Mouse (Mus musculus): ENCODE measurements around the gene Adamts4.

- no peak for TF ChIP-seq CTCF (IDR thresholded peaks at IDR 0.05; ENCODE audit: control insufficient read depth, insufficient read depth, insufficient read length)
- no peak for TF ChIP-seq MYOG (IDR thresholded peaks at IDR 0.05; ENCODE audit: control insufficient read depth, extremely low read depth, insufficient read length)
- TF ChIP-seq USF1 (IDR thresholded peaks at IDR 0.05; ENCODE audit: low read depth), result no peak
- no peak for TF ChIP-seq MAX (IDR thresholded peaks at IDR 0.05)
- no peak for TF ChIP-seq MYOD1 (IDR thresholded peaks at IDR 0.05; ENCODE audit: control insufficient read depth, insufficient read length, low read depth)
- no peak for TF ChIP-seq CEBPB (IDR thresholded peaks at IDR 0.05; ENCODE audit: low read depth)
- TF ChIP-seq FOSL1 (IDR thresholded peaks at IDR 0.05; ENCODE audit: insufficient read depth, low read length, poor library complexity, severe bottlenecking), result no peak
Observed at GRCm38 (mm10) chr1:171250680-171251593, 716 bp downstream of the Adamts4 start, which contains the start of gene Ndufs2.

Measured in C2C12 (cell line).